Mouse (Mus musculus): ENCODE results near the gene Stard8.
"Not testable (repeated sequence)": the region's sequence is repeated elsewhere in the genome, so short reads cannot be mapped to it uniquely, and the experiment has no call there.

The Stard8 gene

DNA sequence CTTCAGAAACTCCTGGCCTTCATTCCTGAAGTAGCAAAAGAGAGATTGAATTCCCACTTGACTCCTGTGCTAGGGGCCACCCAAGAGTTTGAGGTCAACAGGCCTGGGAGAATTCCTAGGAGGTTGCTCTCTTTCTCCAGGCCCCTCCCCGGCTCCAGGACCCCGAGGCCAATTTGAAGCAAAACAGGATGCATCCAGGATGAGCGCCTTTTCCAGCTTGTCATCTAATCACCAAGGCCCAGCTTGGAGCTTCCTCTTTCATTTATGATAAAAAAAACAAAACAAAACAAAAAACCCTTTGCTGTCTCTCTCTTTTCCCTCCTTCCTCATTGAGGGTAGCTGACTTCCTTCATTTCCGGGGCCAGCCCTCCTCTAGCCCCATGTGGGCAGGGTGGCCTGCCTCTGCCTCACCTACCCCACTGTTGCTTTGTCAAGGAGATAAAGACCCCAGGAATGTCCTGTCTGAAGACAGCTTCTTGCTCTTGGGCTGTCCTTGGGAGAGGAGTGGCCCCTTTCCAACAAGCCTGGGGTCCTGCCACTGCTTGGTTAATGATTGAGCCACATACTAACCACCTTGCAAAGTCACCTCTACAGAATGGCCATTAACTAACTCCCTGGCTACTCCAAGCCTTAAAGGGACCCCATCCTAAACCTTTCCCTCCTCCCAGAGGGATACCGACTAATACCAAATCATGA, 43.5 kb downstream of the Stard8 start:
- DNase-seq (ENCODE audit: low read depth in 2 of 2, low spot score in 2 of 2): no peak

DNA sequence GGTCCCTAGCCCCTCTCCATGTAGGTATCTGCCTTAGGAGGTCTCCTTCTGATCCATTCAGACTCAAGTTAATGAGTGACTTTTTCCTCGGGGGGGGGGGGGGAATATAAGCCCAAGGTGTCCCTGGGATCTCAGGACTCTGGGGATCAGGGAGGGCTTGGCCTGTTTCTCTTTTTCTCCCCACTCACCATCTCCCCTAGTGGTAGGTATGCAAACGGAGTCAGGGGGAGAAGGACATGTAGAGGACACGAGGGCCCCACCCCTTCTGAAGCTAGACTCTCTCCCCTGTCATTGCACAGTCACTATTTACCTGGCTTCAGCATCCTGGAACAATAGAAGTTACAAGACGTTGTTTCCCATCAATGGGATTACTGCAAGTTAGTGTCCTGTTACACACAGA, 45.1 kb downstream of the Stard8 start:
- no peak for DNase-seq (ENCODE audit: low read depth in 2 of 2, low spot score in 2 of 2)

DNA sequence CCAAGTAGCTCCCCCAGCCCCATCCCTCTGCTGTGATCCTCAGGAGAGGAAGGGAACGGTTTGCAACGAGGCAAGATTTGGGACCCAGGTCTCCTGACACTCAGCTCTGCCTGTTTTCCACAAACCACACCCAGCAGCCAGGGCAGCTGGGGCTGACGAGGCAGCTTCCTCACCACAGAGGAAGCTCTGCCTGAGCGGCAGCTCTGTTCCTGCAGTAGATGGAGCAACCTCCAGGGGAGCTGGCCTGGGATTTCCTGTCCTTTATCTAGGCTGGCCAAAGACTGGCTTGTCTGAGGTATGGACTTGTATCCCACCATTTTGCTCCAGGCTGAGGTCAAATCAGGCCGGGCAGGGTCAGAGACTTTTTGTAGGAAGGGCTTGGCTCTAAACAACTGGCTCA, 46.2 kb downstream of the Stard8 start:
- DNase-seq (ENCODE audit: low read depth in 2 of 2, low spot score in 2 of 2): no peak

DNA sequence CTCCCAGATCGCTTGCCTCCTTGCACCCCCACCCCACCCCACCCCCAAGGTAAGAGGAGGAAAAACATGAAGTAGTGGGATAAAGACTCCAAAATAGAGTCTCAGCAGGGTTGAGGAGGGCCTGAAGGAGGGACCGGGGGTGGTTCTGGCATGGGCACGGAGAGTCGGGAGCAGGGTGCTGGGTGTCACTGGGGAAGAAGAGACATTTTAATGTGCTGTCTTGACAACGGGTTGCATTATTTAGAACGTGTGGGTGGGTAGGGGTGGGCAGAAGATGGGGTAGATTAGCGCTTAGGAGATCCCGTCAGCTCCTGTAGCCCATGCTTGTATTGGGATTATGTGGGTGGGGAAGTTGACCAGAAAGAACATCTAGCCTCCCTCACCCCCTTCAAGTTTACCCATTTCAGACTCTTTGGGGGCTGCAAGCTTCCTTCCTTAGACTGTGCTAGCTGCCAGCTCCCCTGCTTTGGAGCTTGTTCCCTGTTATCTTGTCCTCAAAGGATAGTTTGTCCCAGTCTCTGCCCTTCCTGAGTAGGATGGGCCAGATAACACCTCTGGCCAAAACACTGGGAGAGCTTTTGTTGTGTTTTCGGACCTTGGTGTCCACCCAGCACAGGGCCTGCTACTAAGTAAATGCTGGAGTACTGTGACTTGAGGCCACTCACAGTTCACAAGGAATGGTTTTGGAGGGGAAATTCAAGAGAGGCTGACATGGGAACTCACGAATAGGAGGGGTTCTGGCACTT, 47.9 kb downstream of the Stard8 start:
- no peak for DNase-seq (ENCODE audit: low read depth in 2 of 2, low spot score in 2 of 2)

DNA sequence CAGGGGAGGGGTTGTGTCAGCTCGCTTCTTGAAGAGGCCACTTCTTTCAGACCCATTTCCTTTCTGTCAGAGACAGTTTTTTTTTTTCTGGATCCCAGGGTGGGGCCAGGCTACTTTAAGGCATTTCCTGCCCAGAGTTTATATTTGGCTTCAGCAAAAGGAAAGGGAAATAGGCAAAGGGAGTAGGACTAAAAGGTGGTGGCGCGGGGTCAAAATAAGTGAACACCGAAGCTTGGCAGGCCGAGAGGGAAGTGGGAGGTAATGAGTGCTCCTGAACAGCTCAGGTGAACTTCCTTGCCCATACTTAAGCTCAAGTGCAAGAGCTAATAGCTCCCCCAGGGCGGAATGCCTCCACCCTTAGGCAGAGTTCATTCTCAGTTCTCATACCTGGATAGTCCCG, 49.2 kb downstream of the Stard8 start:
- no peak for DNase-seq (ENCODE audit: low read depth in 2 of 2, low spot score in 2 of 2)

DNA sequence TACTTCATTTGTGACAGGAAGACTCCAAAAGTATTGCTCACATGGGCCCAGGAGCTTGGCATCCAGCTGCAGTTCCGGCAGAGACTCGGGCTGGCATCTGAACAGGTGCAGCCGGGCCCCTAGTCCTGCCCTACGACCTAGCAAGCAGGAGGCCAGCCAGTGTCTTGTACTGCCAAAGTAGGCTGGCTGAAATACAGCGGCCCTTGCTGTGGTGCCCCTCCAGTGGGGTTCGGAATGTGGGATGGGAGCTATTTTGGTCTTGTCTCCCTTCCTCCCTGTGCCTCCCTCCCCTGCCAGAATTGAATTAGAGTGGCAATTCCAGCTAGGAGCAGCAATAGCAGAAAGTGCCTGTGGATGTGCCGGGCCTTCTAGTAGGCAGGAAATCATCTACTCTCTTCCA, 51.5 kb downstream of the Stard8 start:
- no peak for DNase-seq (ENCODE audit: low read depth in 2 of 2, low spot score in 2 of 2)

DNA sequence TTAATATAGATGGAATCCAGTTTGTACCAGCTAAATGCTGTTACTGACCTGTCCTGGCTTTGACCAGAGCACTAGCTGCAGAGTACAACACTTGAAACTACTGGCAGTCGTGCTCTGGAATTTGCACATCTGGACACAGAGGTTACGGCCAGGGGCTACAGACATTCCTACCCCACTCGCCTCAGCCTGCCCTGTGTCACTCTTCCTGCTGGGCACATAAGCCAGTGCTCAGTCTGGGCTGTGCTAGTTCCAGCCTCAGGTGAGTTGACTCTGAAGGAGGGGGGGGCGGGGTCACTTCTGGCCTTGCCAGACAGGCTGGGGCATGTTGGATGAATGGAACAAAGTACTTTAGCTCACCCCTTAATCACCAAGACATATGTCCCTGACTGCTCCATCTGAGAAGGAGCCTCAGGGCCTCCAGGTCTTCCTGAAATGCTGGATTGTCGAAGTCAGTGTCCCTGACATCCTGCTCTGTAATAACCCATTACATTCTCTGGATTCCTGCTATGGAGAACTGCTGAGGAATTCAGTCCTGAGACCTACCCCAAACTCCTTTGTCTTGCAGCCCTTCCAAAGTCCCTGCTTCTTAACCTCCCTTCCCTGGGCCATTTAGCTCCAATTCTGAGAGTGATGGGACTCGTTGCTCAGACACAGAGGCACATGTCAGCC, 54.9 kb downstream of the Stard8 start:
- no peak for DNase-seq (ENCODE audit: low read depth in 2 of 2, low spot score in 2 of 2)

DNA sequence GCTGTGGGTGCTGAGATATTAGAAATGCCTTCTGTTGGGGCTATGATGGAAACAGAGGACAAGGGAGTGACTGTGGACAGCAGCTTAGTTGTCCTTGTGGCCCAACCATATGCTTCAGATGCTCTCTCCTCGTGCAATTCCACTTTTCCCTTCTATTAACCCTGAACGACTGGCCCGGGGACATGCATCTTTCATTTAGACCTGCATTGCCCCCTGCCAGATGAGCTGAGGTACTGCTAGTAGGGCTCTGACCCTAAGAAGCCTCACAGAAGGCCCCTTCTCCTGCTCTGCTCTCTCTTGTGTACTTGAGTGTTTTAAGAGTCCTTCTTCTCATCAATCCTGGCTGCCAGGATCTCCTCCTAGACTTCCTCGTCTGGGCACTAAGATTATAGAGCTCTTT, 56.1 kb downstream of the Stard8 start:
- DNase-seq (ENCODE audit: low read depth in 2 of 2, low spot score in 2 of 2): no peak

DNA sequence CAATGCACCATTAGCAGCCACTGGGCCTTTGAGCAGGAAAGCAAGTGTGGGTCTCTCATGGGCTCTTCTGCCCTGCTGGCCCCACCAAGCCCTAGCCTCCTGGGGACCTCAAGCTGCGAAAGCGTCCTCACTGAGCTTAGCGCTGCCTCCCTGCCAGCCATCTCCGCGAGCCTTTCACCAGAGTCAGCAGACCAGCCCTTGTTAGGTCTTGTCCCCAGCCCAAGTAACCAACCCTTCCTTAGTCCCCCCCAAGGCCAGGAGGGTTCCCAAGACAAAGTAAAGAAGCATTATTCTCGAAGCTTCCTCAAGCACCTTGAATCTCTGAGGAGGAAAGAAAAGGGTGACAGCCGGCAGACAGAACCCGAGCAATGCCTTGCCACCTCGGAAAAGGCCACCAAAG, 62.5 kb downstream of the Stard8 start:
- DNase-seq (ENCODE audit: low read depth in 2 of 2, low spot score in 2 of 2): no peak

DNA sequence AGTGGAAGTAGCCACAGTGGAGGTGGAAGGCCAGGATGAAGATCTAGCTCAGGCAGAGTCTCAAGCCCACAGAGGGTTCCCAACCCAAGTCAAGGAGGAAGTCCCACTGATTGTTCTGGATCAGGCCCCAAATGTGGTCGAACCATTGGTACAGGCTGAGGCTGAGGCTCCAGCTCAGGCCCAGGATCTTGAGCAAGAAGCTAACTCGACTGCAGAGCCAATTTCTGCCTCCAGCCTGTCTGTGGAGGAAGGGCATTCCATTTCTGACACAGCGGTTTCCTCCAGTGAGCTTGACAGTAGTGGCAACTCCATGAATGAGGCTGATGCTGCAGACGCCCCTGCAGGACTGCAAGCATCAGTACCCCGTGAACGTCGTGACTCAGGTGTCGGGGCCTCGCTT, 63.5 kb downstream of the Stard8 start:
- DNase-seq (ENCODE audit: low read depth in 2 of 2, low spot score in 2 of 2): no peak

DNA sequence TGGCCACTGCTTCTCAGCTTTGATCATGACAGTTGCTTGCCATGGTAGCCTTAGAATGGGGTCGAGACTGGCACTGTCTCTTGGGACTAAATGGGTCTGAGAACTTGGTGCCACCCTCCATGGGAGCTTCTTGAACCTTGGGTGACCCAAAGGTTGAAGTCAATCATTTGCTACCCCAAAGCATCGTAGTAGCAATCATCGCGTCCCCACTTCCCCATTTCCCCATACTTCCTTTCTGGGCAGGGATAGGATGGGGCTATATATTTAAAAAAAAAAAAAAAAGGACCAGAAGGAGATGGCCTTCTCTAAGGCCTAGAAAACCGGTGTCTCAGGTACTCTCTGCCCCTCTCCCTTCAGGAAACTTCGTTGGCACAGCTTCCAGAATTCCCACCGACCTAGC, 64.2 kb downstream of the Stard8 start:
- no peak for DNase-seq (ENCODE audit: low read depth in 2 of 2, low spot score in 2 of 2)

DNA sequence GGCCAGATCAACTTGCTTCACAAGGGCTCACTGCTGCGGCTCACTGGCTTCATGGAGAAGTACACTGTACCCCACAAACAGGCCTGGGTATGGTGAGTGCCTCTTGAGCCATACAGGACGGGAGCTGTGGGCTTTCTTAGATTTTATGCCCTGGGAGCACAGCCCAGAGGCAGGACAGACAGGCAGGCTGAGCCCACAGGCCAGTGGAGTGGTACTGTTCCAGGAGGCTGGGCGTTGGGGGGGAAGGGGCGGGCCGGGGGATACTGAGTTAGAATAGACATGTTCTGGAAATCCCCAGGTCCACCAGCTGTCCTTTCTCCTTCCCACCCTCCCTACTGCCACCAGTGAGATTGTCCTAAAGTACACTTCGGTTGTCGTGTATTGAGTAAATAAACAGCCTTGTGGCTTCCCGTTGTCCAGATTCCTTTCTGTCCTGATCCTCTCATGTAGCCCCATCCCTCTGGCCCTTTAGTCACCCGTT, 64.7 kb downstream of the Stard8 start:
- no peak for DNase-seq (ENCODE audit: low read depth in 2 of 2, low spot score in 2 of 2)

DNA sequence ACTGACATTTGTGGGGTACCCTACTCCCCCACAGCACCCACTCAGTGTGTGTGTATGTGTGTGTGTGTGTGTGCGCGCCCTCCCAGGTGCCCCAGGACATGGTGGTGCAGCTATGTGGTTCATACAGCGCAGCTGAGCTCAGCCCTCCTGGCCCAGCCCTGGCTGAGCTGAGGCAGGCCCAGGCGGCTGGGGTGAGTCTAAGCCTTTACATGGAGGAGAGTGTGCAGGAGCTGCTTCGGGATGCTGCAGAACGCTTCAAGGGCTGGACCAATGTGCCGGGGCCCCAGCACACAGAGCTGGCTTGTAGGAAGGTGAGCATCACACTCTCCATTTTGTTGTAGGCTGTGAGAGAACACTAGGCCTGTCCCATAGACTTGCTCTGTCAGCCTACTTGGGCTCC, 68.1 kb downstream of the Stard8 start:
- no peak for DNase-seq (ENCODE audit: low read depth in 2 of 2, low spot score in 2 of 2)

DNA sequence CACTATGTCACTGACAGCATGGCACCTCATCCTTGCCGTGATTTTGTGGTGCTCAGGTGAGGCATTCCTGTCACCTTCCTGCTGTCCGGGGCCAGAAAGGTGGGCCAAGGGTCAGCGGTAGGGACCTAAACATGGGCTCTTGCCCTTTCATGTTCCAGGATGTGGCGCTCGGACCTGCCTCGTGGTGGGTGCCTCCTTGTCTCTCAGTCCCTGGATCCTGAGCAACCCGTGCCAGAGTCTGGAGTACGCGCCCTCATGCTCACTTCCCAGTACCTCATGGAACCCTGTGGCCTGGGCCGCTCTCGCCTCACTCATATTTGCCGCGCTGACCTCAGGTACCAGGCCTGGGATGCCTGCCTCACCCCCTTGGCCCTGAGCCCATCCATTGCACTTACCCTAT, 69.5 kb downstream of the Stard8 start:
- DNase-seq (ENCODE audit: low read depth in 2 of 2, low spot score in 2 of 2): no peak

DNA sequence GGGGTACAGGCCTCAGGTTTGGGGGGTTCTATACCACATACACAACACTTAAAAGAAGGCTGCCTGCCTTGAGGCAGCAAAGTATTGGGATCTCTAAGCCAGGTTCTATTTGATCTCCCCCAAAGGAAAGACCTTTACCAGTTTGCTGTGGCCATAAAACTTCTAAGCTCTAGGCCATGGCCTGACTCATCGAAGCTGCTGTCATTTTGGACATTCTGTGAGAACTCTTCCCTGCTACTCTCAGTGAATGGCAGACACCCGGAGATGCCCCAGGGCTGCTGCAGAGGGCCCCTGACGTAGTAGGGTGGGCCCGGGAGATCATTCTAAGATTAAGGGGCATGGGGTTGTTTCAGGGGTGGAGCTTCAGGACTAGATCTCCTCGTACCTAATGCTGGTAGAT, 72.1 kb downstream of the Stard8 start:
- DNase-seq (ENCODE audit: low read depth in 2 of 2, low spot score in 2 of 2): no peak

DNA sequence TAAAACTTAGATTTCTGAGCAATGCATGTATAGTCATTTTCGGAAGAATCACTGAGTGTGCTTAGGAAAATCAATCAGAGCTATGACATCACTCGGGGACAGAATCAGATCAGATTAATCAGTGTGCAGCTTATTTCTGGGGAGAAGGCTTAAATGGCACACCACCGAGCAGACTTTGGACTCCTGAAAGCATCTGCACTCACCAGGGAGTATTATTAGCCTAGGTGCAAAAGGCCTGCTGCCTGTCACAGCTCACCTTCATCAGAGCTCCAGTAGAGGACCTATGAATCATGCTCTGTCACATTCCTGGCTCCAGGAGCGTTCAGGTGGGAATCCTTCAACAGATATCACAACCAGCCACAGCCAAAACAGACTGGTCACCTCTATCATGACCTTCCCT, 73.4 kb downstream of the Stard8 start:
- DNase-seq (ENCODE audit: low read depth in 2 of 2, low spot score in 2 of 2): no peak

DNA sequence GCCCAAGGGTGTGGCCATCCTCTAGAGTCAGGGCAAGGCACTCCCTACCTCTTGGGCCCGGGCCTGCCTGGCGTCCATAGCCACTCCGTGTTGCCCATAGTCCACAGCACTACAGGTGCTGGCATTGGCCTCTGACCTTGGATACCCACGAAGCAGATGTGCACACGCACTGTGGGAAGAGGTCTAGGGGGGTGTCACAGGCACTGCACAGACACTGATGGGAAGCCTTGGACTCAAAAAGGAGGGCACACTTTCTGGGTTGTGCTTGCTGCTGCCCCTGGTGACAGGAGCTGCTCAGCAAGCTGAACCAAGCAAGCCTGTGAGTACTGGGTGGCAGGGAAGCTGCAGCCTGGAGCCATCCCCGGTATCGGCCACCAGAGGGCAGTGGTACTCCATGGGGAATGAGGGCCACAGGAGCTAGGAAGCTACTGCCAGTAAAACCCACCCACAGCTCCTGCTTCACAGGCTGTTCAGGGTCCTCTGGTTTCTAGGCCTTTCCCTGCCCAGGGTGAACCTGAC, 75.4 kb downstream of the Stard8 start:
- not testable (repeated sequence) for DNase-seq (ENCODE audit: low read depth in 2 of 2, low spot score in 2 of 2)

DNA sequence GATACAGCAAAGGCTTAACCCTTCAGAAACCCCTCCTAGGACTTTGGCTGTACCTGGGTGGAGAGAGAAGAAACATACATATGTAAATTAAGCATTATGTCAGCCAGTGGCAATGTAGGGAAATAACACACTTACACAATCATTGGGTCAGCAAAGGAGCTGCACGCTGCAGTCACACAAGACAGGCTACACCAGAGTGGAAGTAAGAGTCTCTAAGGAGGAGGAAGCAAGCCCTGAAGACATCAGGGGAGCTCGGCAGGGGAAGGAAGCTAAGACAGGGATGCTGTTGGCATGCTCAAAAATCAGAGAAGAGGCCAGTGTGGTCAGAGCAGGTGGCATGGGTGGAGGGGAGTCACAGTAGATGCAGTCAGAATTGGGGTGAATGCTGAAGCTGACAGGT, 89.7 kb downstream of the Stard8 start:
- DNase-seq (ENCODE audit: low read depth in 2 of 2, low spot score in 2 of 2): no peak

DNA sequence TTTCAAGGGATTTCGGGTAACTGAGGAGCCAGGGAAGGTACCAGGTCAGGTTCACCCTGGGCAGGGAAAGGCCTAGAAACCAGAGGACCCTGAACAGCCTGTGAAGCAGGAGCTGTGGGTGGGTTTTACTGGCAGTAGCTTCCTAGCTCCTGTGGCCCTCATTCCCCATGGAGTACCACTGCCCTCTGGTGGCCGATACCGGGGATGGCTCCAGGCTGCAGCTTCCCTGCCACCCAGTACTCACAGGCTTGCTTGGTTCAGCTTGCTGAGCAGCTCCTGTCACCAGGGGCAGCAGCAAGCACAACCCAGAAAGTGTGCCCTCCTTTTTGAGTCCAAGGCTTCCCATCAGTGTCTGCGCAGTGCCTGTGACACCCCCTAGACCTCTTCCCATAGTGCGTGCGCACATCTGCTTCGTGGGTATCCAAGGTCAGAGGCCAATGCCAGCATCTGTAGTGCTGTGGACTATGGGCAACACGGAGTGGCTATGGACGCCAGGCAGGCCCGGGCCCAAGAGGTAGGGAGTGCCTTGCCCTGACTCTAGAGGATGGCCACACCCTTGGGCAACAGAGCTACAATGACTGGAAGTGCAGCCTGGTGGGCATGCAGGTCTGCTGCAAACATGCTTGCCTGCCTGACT, 108.2 kb downstream of the Stard8 start:
- not testable (repeated sequence) for DNase-seq (ENCODE audit: low read depth in 2 of 2, low spot score in 2 of 2)

DNA sequence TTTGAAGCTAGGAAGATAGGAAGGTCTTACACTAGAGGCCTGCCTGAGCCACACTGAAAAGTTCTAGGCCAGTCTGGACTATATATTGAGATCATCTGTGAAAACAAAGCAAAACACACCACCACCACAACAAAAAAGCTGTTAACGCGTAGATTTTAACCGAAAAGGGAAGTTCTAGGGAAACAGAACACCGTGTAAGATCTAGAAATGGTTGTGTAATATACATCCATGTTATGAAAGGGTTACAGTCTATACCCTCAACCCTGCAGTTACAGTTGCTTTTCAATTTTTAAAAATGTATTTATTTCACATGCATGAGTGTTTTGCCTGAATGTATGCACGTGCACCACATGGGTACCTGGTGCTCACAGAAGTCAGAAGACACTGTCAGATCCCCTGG, 116.5 kb downstream of the Stard8 start:
- DNase-seq (ENCODE audit: low read depth in 2 of 2, low spot score in 2 of 2): no peak

All from CD8-positive naive resting alpha-beta T cell, adult 2 months (primary cell).